Mouse (Mus musculus) erythroblast, embryonic 14.5 days (primary cell): Measurements from ENCODE around the gene Fbxw13.

ENCODE experiments used
- GATA1 ChIP-seq: IDR thresholded peaks from 2 replicates; pipeline ENCODE4 v1.6.1; 2012; ENCODE audit warnings: low read length, inconsistent platforms, mixed read lengths
- TAL1 ChIP-seq: IDR thresholded peaks from 3 replicates; pipeline ENCODE4 v1.6.1; 2012; ENCODE audit warnings: low read length, inconsistent platforms, mixed read lengths

- TF ChIP-seq GATA1 = no peak
- TF ChIP-seq TAL1 = no peak
Measured at GRCm38 (mm10) chr9:109218449-109218848, 22.7 kb upstream of the Fbxw13 start.
